Mouse (Mus musculus) C2C12 (cell line): ENCODE measurements around the gene Herc1.

Experiments used
- CTCF ChIP-seq: IDR thresholded peaks from one replicate; pipeline ENCODE4 v1.5.1; 2011; ENCODE audit not compliant: control insufficient read depth, insufficient read depth, insufficient read length
- MYOG ChIP-seq: IDR thresholded peaks from one replicate; pipeline ENCODE4 v1.6.1; 2011; ENCODE audit not compliant: control insufficient read depth, insufficient read length; ENCODE audit errors: extremely low read depth

GRCm38 (mm10) chr9:66368890-66369433, 18.7 kb downstream of the Herc1 start:
- TF ChIP-seq MYOG (no peak), CTCF (no peak)
